Mouse (Mus musculus) hindbrain, embryonic 13.5 days (tissue): ENCODE measurements around the gene Olfr112. TPM values are rescaled to one million over a fixed set of nuclear protein-coding genes. Genes with fewer than 3 reads are reported as not detected.
"Not testable (repeated sequence)": the region's sequence is repeated elsewhere in the genome, so short reads cannot be mapped to it uniquely, and the experiment has no call there.

Source experiments
- ATAC-seq: fragments of 200-750 bp; cut with Nextera tagmentation; 2 replicates; pipeline ENCODE4 v1.8.0; 2017; ENCODE audit warnings: moderate TSS enrichment; ENCODE audit not compliant: low FRiP score
- H3K27ac ChIP-seq: fragments of 300-500 bp; sonication (generic); 2 replicates; pipeline ENCODE4 v1.5.1; 2015; ENCODE audit warnings: inconsistent platforms, mild to moderate bottlenecking, moderate library complexity
- H3K27me3 ChIP-seq: fragments of 300-500 bp; sonication (generic); 2 replicates; pipeline ENCODE4 v1.6.1; 2015; ENCODE audit warnings: mild to moderate bottlenecking, inconsistent platforms
- H3K36me3 ChIP-seq: fragments of 300-500 bp; sonication (generic); 2 replicates; pipeline ENCODE4 v1.6.1; 2015; ENCODE audit warnings: mild to moderate bottlenecking, inconsistent platforms
- H3K4me1 ChIP-seq: fragments of 300-500 bp; sonication (generic); replicated peaks from 2 replicates; pipeline ENCODE4 v1.6.1; 2015; ENCODE audit warnings: inconsistent platforms
- H3K4me2 ChIP-seq: fragments of 300-500 bp; sonication (generic); 2 replicates; pipeline ENCODE4 v1.6.1; 2015; ENCODE audit warnings: inconsistent platforms, mild to moderate bottlenecking, moderate library complexity
- H3K4me3 ChIP-seq: fragments of 300-500 bp; sonication (generic); 2 replicates; pipeline ENCODE4 v1.5.1; 2015; ENCODE audit warnings: mild to moderate bottlenecking, inconsistent platforms
- H3K9ac ChIP-seq: fragments of 300-500 bp; sonication (generic); 2 replicates; pipeline ENCODE4 v1.6.1; 2015; ENCODE audit warnings: mild to moderate bottlenecking, inconsistent platforms
- H3K9me3 ChIP-seq: fragments of 300-500 bp; sonication (generic); 2 replicates; pipeline ENCODE4 v1.6.1; 2016; ENCODE audit warnings: inconsistent platforms
- WGBS: fragments of 180-500 bp; shearing (Covaris S2); methylation state at CpG from one replicate; pipeline ENCODE4 v1.1.7; 2015; 5-methylcytosine and 5-hydroxymethylcytosine counted together
- polyA plus RNA-seq: library from polyadenylated mRNA; unstranded; fragments of >200 nt; fragmentation: Nextera tagmentation; extraction: Ambion mirVana; gene quantifications from 2 replicates; pipeline ENCODE4 v1.2.1, GENCODE M21; 2015

The Olfr112 gene
- not detected in 2 replicates for polyA plus RNA-seq

- H3K36me3 ChIP-seq = no peaks in the 10 kb centered on the region
- no peak within 1 kb of the TSS for H3K27ac ChIP-seq
- H3K4me1 ChIP-seq = no peaks in the 10 kb centered on the region
- no peak within 1 kb of the TSS for H3K9ac ChIP-seq
- H3K4me2 ChIP-seq = no peak within 1 kb of the TSS
- no peak within 1 kb of the TSS for H3K4me3 ChIP-seq
- H3K9me3 ChIP-seq = no peaks in the 10 kb centered on the region
- no peak for ATAC-seq
- no peaks in the 10 kb centered on the region for H3K27me3 ChIP-seq
These were observed at the start of gene Olfr112 for GRCm38 (mm10) chr17:37569351-37569750. Olfr112 (minus strand) TSS chr17:37569451.

- no peaks in the 10 kb centered on the region for H3K9me3 ChIP-seq
- no peak within 1 kb of the TSS for H3K4me2 ChIP-seq
- H3K4me3 ChIP-seq = no peak within 1 kb of the TSS
- ATAC-seq = no peak
- H3K27me3 ChIP-seq = no peaks in the 10 kb centered on the region
- H3K27ac ChIP-seq = no peak within 1 kb of the TSS
- no peaks in the 10 kb centered on the region for H3K4me1 ChIP-seq
- H3K36me3 ChIP-seq = no peaks in the 10 kb centered on the region
- H3K9ac ChIP-seq = no peak within 1 kb of the TSS
These were observed 23.4 kb upstream of the Olfr112 start, which contains the start of gene Olfr114 for GRCm38 (mm10) chr17:37592643-37593042. Olfr114 (minus strand) TSS chr17:37592743.

- Histone ChIP-seq H3K4me1 (no peaks in the 10 kb centered on the region), H3K36me3 (no peaks in the 10 kb centered on the region), H3K27ac (no peak within 1 kb of the TSS), H3K4me2 (no peak within 1 kb of the TSS), H3K27me3 (no peaks in the 10 kb centered on the region), H3K4me3 (no peak within 1 kb of the TSS), H3K9me3 (no peaks in the 10 kb centered on the region), H3K9ac (no peak within 1 kb of the TSS)
- ATAC-seq = no peak
These were observed 8.3 kb upstream of the Olfr112 start, which contains the start of gene Olfr113 for GRCm38 (mm10) chr17:37577563-37577962. Olfr113 (minus strand) TSS chr17:37577663.

DNA sequence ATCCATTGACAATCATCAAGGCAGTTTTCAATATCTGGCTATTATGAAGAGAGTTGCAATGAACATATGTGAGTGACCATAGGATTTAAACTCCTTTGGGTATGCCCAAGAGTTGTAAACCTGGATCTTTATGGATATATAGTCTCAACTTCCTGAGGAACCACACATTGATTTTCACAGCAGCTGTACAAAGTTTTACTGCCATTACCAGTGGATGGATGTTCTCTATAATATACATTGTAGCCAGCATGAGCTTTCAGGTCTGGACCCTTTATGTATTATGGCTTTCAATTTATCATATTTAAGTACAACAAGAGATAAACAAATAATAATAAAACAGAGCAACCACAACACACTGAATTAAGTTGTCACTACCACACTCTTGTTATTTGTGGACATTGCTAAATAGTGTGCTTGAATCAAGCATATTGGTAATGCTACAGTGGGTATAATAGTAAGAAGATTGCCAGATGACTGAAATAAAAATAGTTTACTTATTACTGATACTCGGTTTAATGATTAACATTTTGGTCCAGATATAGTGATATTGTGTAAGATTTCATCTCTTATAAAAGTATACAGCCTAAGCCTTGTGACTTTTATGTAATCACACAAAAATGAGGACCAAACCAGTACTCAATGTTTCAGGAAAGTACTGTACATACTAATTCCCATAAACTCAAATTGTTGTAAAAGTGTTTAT is 10.2 kb downstream of the Olfr112 start:
- no peak for ATAC-seq
- 64% methylated on average over 1 of the region's 1 CpGs for WGBS

DNA sequence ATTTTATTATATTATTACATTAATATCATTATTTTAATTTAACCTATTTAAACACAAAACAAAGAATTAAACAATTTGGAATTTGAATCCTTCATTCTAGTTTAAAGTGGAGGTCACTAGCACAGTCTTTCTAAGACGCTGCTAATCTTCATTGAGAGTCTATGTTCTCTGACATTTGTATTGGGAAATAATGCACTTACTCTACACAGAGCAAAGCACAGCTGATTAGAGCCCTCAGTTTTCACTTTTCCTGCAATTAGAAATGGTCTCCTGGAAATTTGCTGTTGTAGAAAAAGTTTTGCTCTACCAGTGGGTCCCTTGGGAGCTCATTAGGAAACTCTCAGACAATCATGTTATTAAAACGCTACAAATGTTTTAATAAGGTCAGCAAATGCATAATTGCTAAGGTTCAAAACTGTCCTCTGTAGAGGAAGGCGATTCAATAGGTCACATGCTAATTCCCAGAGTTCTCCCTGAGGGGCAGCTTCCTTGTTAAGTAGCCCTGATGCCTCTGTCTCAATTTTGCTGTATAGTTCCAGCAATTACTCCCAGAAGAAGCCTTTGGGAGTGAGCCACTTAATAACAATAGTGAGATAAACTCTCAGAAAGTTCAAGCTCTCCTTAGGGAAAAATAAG is 25.3 kb downstream of the Olfr112 start:
- 70% methylated on average over 3 of the region's 3 CpGs for WGBS

More for the DNA sequence above, 10.2 kb downstream of the Olfr112 start:
- no peaks in the 10 kb centered on the region for H3K9me3 ChIP-seq
- no peak overlapping the region for H3K4me3 ChIP-seq
- H3K4me2 ChIP-seq = no peak overlapping the region
- no peak overlapping the region for H3K9ac ChIP-seq
- H3K36me3 ChIP-seq = no peaks in the 10 kb centered on the region
- no peaks in the 10 kb centered on the region for H3K27me3 ChIP-seq
- H3K4me1 ChIP-seq = no peaks in the 10 kb centered on the region
- no peak overlapping the region for H3K27ac ChIP-seq

DNA sequence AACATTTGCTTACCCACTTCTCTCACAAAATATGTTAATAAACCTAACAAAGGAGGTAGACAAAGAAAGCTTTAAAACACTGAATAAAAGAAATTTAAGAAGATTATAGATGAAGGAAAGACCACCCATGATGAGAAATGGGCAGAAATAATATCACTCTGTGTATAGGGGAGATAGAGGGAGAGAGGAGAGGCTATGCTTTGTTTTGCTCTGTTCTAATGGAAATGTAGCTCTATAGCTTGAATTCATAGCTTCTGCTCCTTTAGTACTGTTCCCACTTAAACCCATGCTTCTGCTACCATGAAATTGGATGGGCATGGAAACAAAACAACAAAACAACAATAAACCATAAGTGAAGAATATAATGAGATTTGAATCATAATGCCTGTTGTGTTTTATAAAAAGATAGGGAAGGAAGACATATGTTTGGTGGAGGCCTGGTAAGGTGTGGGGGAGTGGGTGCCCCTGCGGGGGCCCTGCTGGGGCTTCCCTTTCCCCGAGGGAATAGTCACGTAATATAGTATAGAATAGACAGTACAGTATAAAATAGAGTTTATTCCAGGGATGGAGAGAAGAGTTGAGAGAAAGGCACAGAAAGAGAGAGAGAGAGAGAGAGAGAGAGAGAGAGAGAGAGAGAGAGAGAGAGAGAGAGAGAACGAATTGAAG is 27.7 kb downstream of the Olfr112 start:
- no peaks in the 10 kb centered on the region for H3K9me3 ChIP-seq
- 71% methylated on average over 4 of the region's 4 CpGs for WGBS
- no peaks in the 10 kb centered on the region for H3K27me3 ChIP-seq
- no peak overlapping the region for H3K4me3 ChIP-seq
- H3K4me2 ChIP-seq = no peak overlapping the region
- H3K36me3 ChIP-seq = no peaks in the 10 kb centered on the region
- no peak overlapping the region for H3K27ac ChIP-seq
- ATAC-seq = no peak
- no peaks in the 10 kb centered on the region for H3K4me1 ChIP-seq
- H3K9ac ChIP-seq = no peak overlapping the region

More for the DNA sequence above, 25.3 kb downstream of the Olfr112 start:
- ATAC-seq = 0 out of 2 replicates have a peak, but pooled peaks have one; percentile 39
- no peaks in the 10 kb centered on the region for H3K4me1 ChIP-seq
- H3K4me2 ChIP-seq = no peak overlapping the region
- H3K4me3 ChIP-seq = no peak overlapping the region
- no peak overlapping the region for H3K9ac ChIP-seq
- no peaks in the 10 kb centered on the region for H3K27me3 ChIP-seq
- no peaks in the 10 kb centered on the region for H3K36me3 ChIP-seq
- H3K27ac ChIP-seq = no peak overlapping the region
- H3K9me3 ChIP-seq = no peaks in the 10 kb centered on the region

GRCm38 (mm10) chr17:37538416-37538815 is 30.8 kb downstream of the Olfr112 start:
- 56% methylated on average over 1 of the region's 1 CpGs for WGBS
- not testable (repeated sequence) for H3K36me3 ChIP-seq, H3K27me3 ChIP-seq, H3K27ac ChIP-seq, H3K4me1 ChIP-seq, H3K4me3 ChIP-seq, ATAC-seq, H3K9me3 ChIP-seq, H3K9ac ChIP-seq, H3K4me2 ChIP-seq

GRCm38 (mm10) chr17:37535173-37535572 is 34.1 kb downstream of the Olfr112 start:
- Histone ChIP-seq H3K4me2 (no peak overlapping the region), H3K27me3 (no peaks in the 10 kb centered on the region), H3K4me3 (no peak overlapping the region), H3K9me3 (no peaks in the 10 kb centered on the region), H3K36me3 (no peaks in the 10 kb centered on the region), H3K9ac (no peak overlapping the region), H3K4me1 (no peaks in the 10 kb centered on the region), H3K27ac (no peak overlapping the region)
- ATAC-seq = no peak

DNA sequence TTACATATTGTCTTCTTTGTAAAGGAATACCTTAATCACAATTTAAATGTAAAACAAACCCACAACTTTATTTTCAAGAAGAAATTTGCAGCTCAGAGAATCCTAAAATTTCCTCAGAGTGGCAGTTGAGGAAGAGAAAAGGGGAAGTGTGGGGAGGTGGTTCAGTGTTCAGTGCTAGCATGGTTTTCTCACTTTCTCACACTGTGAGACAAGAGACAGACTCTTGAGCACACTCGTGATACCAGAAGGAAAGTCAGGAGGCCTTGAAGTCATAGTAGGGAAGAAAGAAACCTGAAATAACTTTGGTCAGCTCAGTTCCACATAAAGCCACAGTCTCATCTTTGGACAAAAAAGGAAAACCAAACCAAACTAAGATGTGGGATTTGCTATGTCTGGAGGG is 43.8 kb downstream of the Olfr112 start:
- H3K27me3 ChIP-seq, H3K4me1 ChIP-seq, H3K27ac ChIP-seq, H3K36me3 ChIP-seq, H3K4me3 ChIP-seq, H3K4me2 ChIP-seq, ATAC-seq, H3K9ac ChIP-seq, H3K9me3 ChIP-seq: not testable (repeated sequence)
- WGBS = 79% methylated on average over 1 of the region's 1 CpGs

- H3K27me3 ChIP-seq, H3K9ac ChIP-seq, H3K4me3 ChIP-seq, H3K9me3 ChIP-seq, H3K4me1 ChIP-seq, ATAC-seq, H3K4me2 ChIP-seq, H3K36me3 ChIP-seq, H3K27ac ChIP-seq: not testable (repeated sequence)
These were observed 44.6 kb downstream of the Olfr112 start for GRCm38 (mm10) chr17:37524612-37525011.
